Mouse (Mus musculus) MEL (cell line): ENCODE results near the gene Opa3.

Source experiments
- CHD2 ChIP-seq: IDR thresholded peaks from 2 replicates; pipeline ENCODE4 v1.6.1; 2011; ENCODE audit warnings: low read length, improper control_type of control experiment
- CTCF ChIP-seq, 3 experiments: IDR thresholded peaks in 2 of 3; conservative IDR thresholded peaks in 1 of 3; 2 replicates each; pipeline ENCODE4 v1.5.1; 2011 to 2012; ENCODE audit warnings: low read length in 3 of 3, low read depth in 2 of 3, mild to moderate bottlenecking in 2 of 3, improper control_type of control experiment in 1 of 3, inconsistent platforms in 1 of 3, mixed read lengths in 1 of 3, moderate library complexity in 1 of 3; ENCODE audit not compliant: control insufficient read depth in 1 of 3, insufficient read depth in 1 of 3, poor library complexity in 1 of 3, severe bottlenecking in 1 of 3
- E2F4 ChIP-seq: IDR thresholded peaks from 2 replicates; pipeline ENCODE4 v1.6.1; 2011; ENCODE audit warnings: low read depth, low read length, improper control_type of control experiment, borderline replicate concordance
- EP300 ChIP-seq, 2 experiments: IDR thresholded peaks; 2 replicates each; pipeline ENCODE4 v1.6.1; 2011; ENCODE audit warnings: improper control_type of control experiment in 2 of 2, low read length in 2 of 2, low read depth in 1 of 2, mild to moderate bottlenecking in 1 of 2
- MAFK ChIP-seq: IDR thresholded peaks from 2 replicates; pipeline ENCODE4 v1.6.1; 2011; ENCODE audit warnings: low read depth, mild to moderate bottlenecking, low read length, improper control_type of control experiment, borderline replicate concordance
- MAX ChIP-seq: IDR thresholded peaks from 2 replicates; pipeline ENCODE4 v1.6.1; 2011; ENCODE audit warnings: low read length, improper control_type of control experiment
- NELFE ChIP-seq: IDR thresholded peaks from 2 replicates; pipeline ENCODE4 v1.6.1; 2011; ENCODE audit warnings: low read depth, low read length, improper control_type of control experiment
- POLR2A ChIP-seq, 2 experiments: IDR thresholded peaks; 2 replicates each; pipeline ENCODE4 v1.6.1; 2011 to 2012; ENCODE audit warnings: low read length in 2 of 2, mild to moderate bottlenecking in 2 of 2, control low read depth in 1 of 2, improper control_type of control experiment in 1 of 2, low read depth in 1 of 2, moderate library complexity in 1 of 2; ENCODE audit not compliant: control insufficient read depth in 1 of 2, insufficient read depth in 1 of 2, poor library complexity in 1 of 2
- POLR2AphosphoS2 ChIP-seq: IDR thresholded peaks from 2 replicates; pipeline ENCODE4 v1.6.1; 2011; ENCODE audit warnings: low read length, improper control_type of control experiment
- SMC3 ChIP-seq: IDR thresholded peaks from 2 replicates; pipeline ENCODE4 v1.6.1; 2011; ENCODE audit warnings: low read depth, low read length, improper control_type of control experiment
- TBP ChIP-seq: IDR thresholded peaks from 2 replicates; pipeline ENCODE4 v1.8.0; 2011; ENCODE audit warnings: low read depth, low read length, improper control_type of control experiment
- USF1 ChIP-seq: IDR thresholded peaks from 2 replicates; pipeline ENCODE4 v1.6.1; 2014; ENCODE audit warnings: low read depth, mild to moderate bottlenecking, inconsistent platforms, low read length, improper control_type of control experiment, moderate library complexity
- ZC3H11A ChIP-seq: IDR thresholded peaks from 2 replicates; pipeline ENCODE4 v1.6.1; 2012; ENCODE audit warnings: low read depth, mild to moderate bottlenecking, inconsistent platforms, low read length, improper control_type of control experiment

GRCm38 (mm10) chr7:19224933-19225332 is 3.2 kb upstream of the Opa3 start:
- TF ChIP-seq CTCF (IDR thresholded peaks at IDR 0.05 in 2 of 3, conservative IDR thresholded peaks at IDR 0.05 in 1 of 3; ENCODE audit: control insufficient read depth in 1 of 3, insufficient read depth in 1 of 3, low read depth in 2 of 3, low read length in 3 of 3, poor library complexity in 1 of 3, severe bottlenecking in 1 of 3) = no peak
- no peak for TF ChIP-seq EP300 (IDR thresholded peaks at IDR 0.05; ENCODE audit: low read depth in 1 of 2, low read length in 2 of 2)
- no peak for TF ChIP-seq SMC3
- no peak for TF ChIP-seq MAFK
- TF ChIP-seq POLR2A (IDR thresholded peaks at IDR 0.05; ENCODE audit: control insufficient read depth in 1 of 2, insufficient read depth in 1 of 2, low read depth in 1 of 2, low read length in 2 of 2, poor library complexity in 1 of 2) = no peak
- TF ChIP-seq ZC3H11A = no peak
- TF ChIP-seq CHD2 = no peak
- TF ChIP-seq NELFE = no peak
- TF ChIP-seq USF1 = no peak
- TF ChIP-seq TBP = no peak
- TF ChIP-seq POLR2AphosphoS2 = no peak
- no peak for TF ChIP-seq E2F4
- TF ChIP-seq MAX = no peak
